Mouse (Mus musculus) leukemia stem cell, adult 10-12 weeks (primary cell): Measurements from ENCODE around the gene Ttc14. TPM values are rescaled to one million over a fixed set of nuclear protein-coding genes. Genes with fewer than 3 reads are reported as not detected.

Source experiments
- polyA plus RNA-seq: library from polyadenylated mRNA; stranded (reverse); fragments of >175 nt; gene quantifications from 2 replicates; pipeline ENCODE4 v1.2.3, GENCODE M21; 2012; ENCODE audit warnings: low replicate concordance

Ttc14 gene
- 27.3 and 76.4 TPM in 2 replicates for polyA plus RNA-seq

DNA sequence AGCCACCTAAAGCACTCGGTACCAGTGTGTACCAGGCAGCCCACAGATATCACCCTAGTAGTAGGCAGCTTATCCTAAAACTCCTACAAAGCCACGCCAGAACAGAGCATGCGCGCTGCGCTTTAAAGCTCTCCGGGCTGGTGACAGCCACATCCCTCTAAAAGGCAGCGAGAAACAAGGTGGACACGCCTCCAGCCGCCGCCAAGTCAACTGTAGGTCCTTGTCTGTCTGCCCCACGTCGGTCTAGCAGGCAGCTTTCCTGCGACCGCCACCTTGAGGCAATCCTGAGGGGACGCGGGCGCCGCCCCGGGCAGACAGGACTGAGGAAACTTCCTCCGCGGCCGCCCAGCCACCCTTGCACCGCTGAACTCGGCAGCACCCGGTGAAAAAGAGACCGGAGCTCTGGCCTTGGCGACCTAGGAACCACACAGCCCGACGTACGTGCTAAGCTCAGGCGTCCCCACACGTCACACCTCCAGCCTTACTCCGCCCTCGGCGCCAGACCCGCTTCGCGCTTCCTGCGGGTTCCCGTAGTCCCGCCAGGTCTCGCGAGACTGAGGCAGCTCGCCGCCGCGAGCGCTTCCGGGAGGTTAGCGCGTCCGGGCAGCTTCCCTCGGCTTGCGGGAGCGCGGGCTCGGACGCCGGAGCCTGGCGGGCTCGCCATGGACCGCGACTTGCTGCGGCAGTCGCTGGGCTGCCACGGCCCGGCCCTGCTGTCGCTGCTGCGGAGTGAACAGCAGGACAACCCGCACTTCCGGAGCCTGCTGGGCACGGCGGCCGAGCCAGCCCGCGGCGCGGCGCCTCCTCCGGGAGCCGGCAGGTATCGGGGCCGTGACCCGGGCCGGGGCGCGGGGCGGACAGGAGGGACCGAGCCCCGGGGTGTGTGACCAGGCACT, at the start of gene Ttc14:
TSS of gene Ttc14 (plus strand) at position 216 of the 896 bp plus-strand sequence.

DNA sequence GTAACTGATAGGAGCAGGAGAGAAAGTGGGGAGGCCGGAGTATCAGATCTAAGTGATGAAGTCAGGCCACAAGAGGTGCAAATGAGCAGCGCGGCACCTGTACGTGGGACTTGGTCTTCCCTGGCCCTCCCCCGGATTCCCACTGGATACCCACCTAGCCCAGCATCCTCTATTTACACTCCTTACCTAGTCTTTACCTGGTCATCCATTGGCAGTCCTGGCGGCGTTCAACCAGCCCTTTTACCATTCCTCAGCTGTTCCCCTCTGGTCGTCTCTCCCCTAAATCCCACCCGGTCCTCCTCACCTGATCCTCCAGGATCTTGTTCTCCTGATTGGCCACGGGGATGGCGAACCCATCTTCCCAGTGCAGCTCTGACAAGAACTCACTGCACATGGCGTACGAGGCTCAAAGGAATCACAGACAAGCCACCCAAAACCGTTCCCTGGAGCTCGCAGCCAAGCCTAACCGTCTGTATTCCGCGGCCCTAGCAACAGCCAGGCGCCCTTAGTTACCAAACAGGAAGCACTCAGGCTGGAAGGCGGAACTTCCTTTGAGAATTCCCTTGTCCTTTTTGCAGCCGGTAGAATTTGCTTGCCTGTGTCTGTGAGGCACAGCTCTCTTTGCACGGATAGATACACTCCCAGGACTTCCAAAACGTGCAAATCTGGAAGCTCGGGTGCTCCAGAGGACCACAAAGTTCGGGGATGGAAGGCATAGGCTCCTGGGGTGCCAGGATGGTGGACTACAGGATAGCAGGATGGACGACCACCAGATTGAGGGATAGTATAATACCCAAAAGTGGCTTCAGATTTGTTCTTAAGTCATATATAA, 44.4 kb downstream of the Ttc14 start, which contains the start of gene Ccdc39:
TSS of gene Ccdc39 (minus strand) at position 510 of the 832 bp plus-strand sequence.

Other genes with a start within 250 kb of the Ttc14 start
- not detected in 2 replicates for gene Ccdc39, start 44.5 kb downstream of the Ttc14 start, polyA plus RNA-seq
- gene Fxr1, start 220.1 kb downstream of the Ttc14 start, polyA plus RNA-seq, result 2.6 and 8.9 TPM in 2 replicates